Mouse (Mus musculus): Measurements from ENCODE around the gene Tnfrsf9. TPM values are rescaled to one million over a fixed set of nuclear protein-coding genes. Genes with fewer than 3 reads are reported as not detected.
"Not testable (repeated sequence)": the region's sequence is repeated elsewhere in the genome, so short reads cannot be mapped to it uniquely, and the experiment has no call there.

The Tnfrsf9 gene
- under 1 TPM; 0.38 to 0.39 TPM for total RNA-seq (2021)
- long read RNA-seq, partial matches to known transcripts, result 0 of 1 reads
- long read RNA-seq, other reads (novel, unspliced or antisense), result 1 of 1 reads

- DNase-seq (ENCODE audit: low spot score in 2 of 2), result peak; percentile 95 to 98
These were observed at the start of gene Tnfrsf9, which contains the start of gene Park7 for GRCm38 (mm10) chr4:150914290-150914733. Gene Tnfrsf9, plus strand, starts transcription at chr4:150914562. Gene Park7, minus strand, starts transcription at chr4:150914437.

GRCm38 (mm10) chr4:150865371-150865770, 49.0 kb upstream of the Tnfrsf9 start:
- DNase-seq (ENCODE audit: low spot score in 2 of 2), result no peak

- DNase-seq (ENCODE audit: low spot score in 2 of 2), result no peak
These were observed 48.3 kb upstream of the Tnfrsf9 start for GRCm38 (mm10) chr4:150866069-150866468.

- DNase-seq (ENCODE audit: low spot score in 2 of 2), result no peak
These were observed 47.9 kb upstream of the Tnfrsf9 start for GRCm38 (mm10) chr4:150866494-150866893.

GRCm38 (mm10) chr4:150868161-150868560, 46.2 kb upstream of the Tnfrsf9 start:
- DNase-seq (ENCODE audit: low spot score in 2 of 2), result no peak

GRCm38 (mm10) chr4:150868859-150869258, 45.5 kb upstream of the Tnfrsf9 start:
- DNase-seq (ENCODE audit: low spot score in 2 of 2), result no peak

- peak in 1 of 2 experiments; percentile 25 for DNase-seq (ENCODE audit: low spot score in 2 of 2)
These were observed 44.8 kb upstream of the Tnfrsf9 start for GRCm38 (mm10) chr4:150869276-150870197.

GRCm38 (mm10) chr4:150870963-150871391, 43.4 kb upstream of the Tnfrsf9 start:
- no peak for DNase-seq (ENCODE audit: low spot score in 2 of 2)

GRCm38 (mm10) chr4:150871392-150872138, 42.8 kb upstream of the Tnfrsf9 start:
- peak; percentile 33 to 47 for DNase-seq (ENCODE audit: low spot score in 2 of 2)

- peak; percentile 57 to 64 for DNase-seq (ENCODE audit: low spot score in 2 of 2)
These were observed 42.2 kb upstream of the Tnfrsf9 start for GRCm38 (mm10) chr4:150872139-150872651.

GRCm38 (mm10) chr4:150872681-150873080, 41.7 kb upstream of the Tnfrsf9 start:
- DNase-seq (ENCODE audit: low spot score in 2 of 2), result no peak

- not testable (repeated sequence) for DNase-seq (ENCODE audit: low spot score in 2 of 2)
These were observed 39.9 kb upstream of the Tnfrsf9 start for GRCm38 (mm10) chr4:150874416-150874815.

- no peak for DNase-seq (ENCODE audit: low spot score in 2 of 2)
These were observed 39.0 kb upstream of the Tnfrsf9 start for GRCm38 (mm10) chr4:150875393-150875792.

GRCm38 (mm10) chr4:150879631-150880030, 34.7 kb upstream of the Tnfrsf9 start:
- DNase-seq (ENCODE audit: low spot score in 2 of 2), result no peak

- no peak for DNase-seq (ENCODE audit: low spot score in 2 of 2)
These were observed 34.0 kb upstream of the Tnfrsf9 start for GRCm38 (mm10) chr4:150880364-150880763.

GRCm38 (mm10) chr4:150882632-150883031, 31.7 kb upstream of the Tnfrsf9 start:
- no peak for DNase-seq (ENCODE audit: low spot score in 2 of 2)

- DNase-seq (ENCODE audit: low spot score in 2 of 2), result no peak
These were observed 26.5 kb upstream of the Tnfrsf9 start for GRCm38 (mm10) chr4:150887903-150888302.

GRCm38 (mm10) chr4:150888492-150888891, 25.9 kb upstream of the Tnfrsf9 start:
- no peak for DNase-seq (ENCODE audit: low spot score in 2 of 2)

GRCm38 (mm10) chr4:150889273-150889954, 24.9 kb upstream of the Tnfrsf9 start:
- DNase-seq (ENCODE audit: low spot score in 2 of 2), result no peak

GRCm38 (mm10) chr4:150889955-150890315, 24.4 kb upstream of the Tnfrsf9 start:
- DNase-seq (ENCODE audit: low spot score in 2 of 2), result no peak

- DNase-seq (ENCODE audit: low spot score in 2 of 2), result no peak
These were observed 23.1 kb upstream of the Tnfrsf9 start for GRCm38 (mm10) chr4:150891308-150891707.
